Mouse (Mus musculus): ENCODE measurements around the gene Gnb1l.

- TF ChIP-seq POLR2A (IDR thresholded peaks at IDR 0.05; ENCODE audit: insufficient read length, low read depth), result no peak
- no peak for TF ChIP-seq TCF12 (IDR thresholded peaks at IDR 0.05; ENCODE audit: insufficient read depth, poor library complexity, severe bottlenecking)
- no peak for TF ChIP-seq REST (IDR thresholded peaks at IDR 0.05; ENCODE audit: insufficient read depth, insufficient read length)
- TF ChIP-seq MAX (IDR thresholded peaks at IDR 0.05; ENCODE audit: low read depth), result no peak
- no peak for TF ChIP-seq SRF (IDR thresholded peaks at IDR 0.05; ENCODE audit: control insufficient read depth, insufficient read length, low read depth)
- no peak for TF ChIP-seq MYOD1 (IDR thresholded peaks at IDR 0.05; ENCODE audit: control insufficient read depth in 1 of 3, insufficient read length in 2 of 3, low read depth in 2 of 3)
- TF ChIP-seq MYOG (IDR thresholded peaks at IDR 0.05; ENCODE audit: control insufficient read depth in 1 of 3, insufficient read depth in 1 of 3, insufficient read length in 2 of 3, low read depth in 2 of 3), result no peak
- TF ChIP-seq USF1 (IDR thresholded peaks at IDR 0.05; ENCODE audit: low read depth), result no peak
- no peak for TF ChIP-seq E2F4 (IDR thresholded peaks at IDR 0.05; ENCODE audit: insufficient read depth)
- no peak for TF ChIP-seq TCF3 (IDR thresholded peaks at IDR 0.05; ENCODE audit: insufficient read length, low read depth)
These were observed 95.4 kb downstream of the Gnb1l start for GRCm38 (mm10) chr16:18593930-18594329.
